ENCODE assay signal across 7 mouse cellular contexts in genomic region chr5:111553471-111554382, GRCm38 (mm10).
DNase-seq lines count a peak whose midpoint lies in the region; ATAC-seq and TF ChIP-seq lines count a peak whose summit lies in the region.

No protein-coding gene starts in this region.

- no peak overlapping the region for H3K4me2 ChIP-seq in lung, embryonic 14.5 days
- H3K4me2 ChIP-seq in embryonic facial prominence, embryonic 11.5 days (ENCODE audit: low read depth, low read length), result no peak overlapping the region

- peak; percentile 45 for TF ChIP-seq CTCF in lung, embryonic 14.5 days (IDR thresholded peaks at IDR 0.05; ENCODE audit: low read depth)

- H3K9ac ChIP-seq in lung, embryonic 14.5 days, result no peak overlapping the region
- H3K9ac ChIP-seq in embryonic facial prominence, embryonic 11.5 days (replicated peaks; ENCODE audit: low read length), result peak overlapping the region; percentile 46; the same call in 1 of the 2 replicates

- no peaks in the 10 kb centered on the region for H3K9me3 ChIP-seq in lung, embryonic 14.5 days (ENCODE audit: low read depth, low read length)
- H3K9me3 ChIP-seq in embryonic facial prominence, embryonic 11.5 days (replicated peaks; ENCODE audit: control insufficient read depth, low read length), result no peaks in the 10 kb centered on the region

- peaks cover 20% of the 10 kb centered on the region for H3K4me1 ChIP-seq in lung, embryonic 14.5 days (ENCODE audit: insufficient read depth)
- peaks cover 9% of the 10 kb centered on the region for H3K4me1 ChIP-seq in embryonic facial prominence, embryonic 11.5 days (ENCODE audit: control insufficient read depth, insufficient read depth, low read length)

- no peak overlapping the region for H3K4me3 ChIP-seq in lung, embryonic 14.5 days (ENCODE audit: low read depth, low read length)
- no peak overlapping the region for H3K4me3 ChIP-seq in embryonic facial prominence, embryonic 11.5 days (ENCODE audit: low read depth, low read length)

- DNase-seq in lung, embryonic 14.5 days, result peak; percentile 58
- DNase-seq in lung, postnatal 25 days (ENCODE audit: low spot score), result no peak
- no peak for DNase-seq in embryonic facial prominence, embryonic 11.5 days (ENCODE audit: low spot score)
- peak; percentile 58 for DNase-seq in thymus, postnatal 14 days
- DNase-seq in spleen, postnatal 36 days (ENCODE audit: low spot score in 2 of 2), result no peak
- DNase-seq in layer of hippocampus, adult 11-12 months (ENCODE audit: low spot score), result no peak

- peak overlapping the region; percentile 83 for H3K27ac ChIP-seq in lung, embryonic 14.5 days (ENCODE audit: low read depth)
- peak overlapping the region; percentile 86 for H3K27ac ChIP-seq in embryonic facial prominence, embryonic 11.5 days (replicated peaks; ENCODE audit: low read depth, low read length)

- ATAC-seq in lung, embryonic 14.5 days (ENCODE audit: insufficient read depth), result no peak
- ATAC-seq in embryonic facial prominence, embryonic 11.5 days (replicated peaks; ENCODE audit: insufficient number of reproducible peaks, low FRiP score, low TSS enrichment, low read depth), result no peak
- ATAC-seq in inflammation-experienced regulatory T-cells, adult 6 months, result peak; percentile 32

- H3K27me3 ChIP-seq in lung, embryonic 14.5 days (ENCODE audit: insufficient read depth, low read length), result no peaks in the 10 kb centered on the region
- no peaks in the 10 kb centered on the region; the same call in 1 of the 2 replicates for H3K27me3 ChIP-seq in embryonic facial prominence, embryonic 11.5 days (ENCODE audit: control insufficient read depth, insufficient read depth, low read length)

- no peaks in the 10 kb centered on the region for H3K36me3 ChIP-seq in lung, embryonic 14.5 days (ENCODE audit: insufficient read depth)
- H3K36me3 ChIP-seq in embryonic facial prominence, embryonic 11.5 days (replicated peaks; ENCODE audit: control insufficient read depth, insufficient read depth, low read depth, low read length), result no peaks in the 10 kb centered on the region

- 57% methylated on average over 16 of the region's 16 CpGs for WGBS in lung, embryonic 14.5 days
- WGBS in embryonic facial prominence, embryonic 11.5 days, result 69% methylated on average over 16 of the region's 16 CpGs

Comparison
In these comparisons a context has a peak if more than half of its experiments do, and no peak if none do; other contexts are left out.
1. DNase-seq: peak in lung, embryonic 14.5 days (single experiment) and thymus, postnatal 14 days (single experiment); none in lung, postnatal 25 days (single experiment), embryonic facial prominence, embryonic 11.5 days (single experiment), spleen, postnatal 36 days (0 of 2) and layer of hippocampus, adult 11-12 months (single experiment).